Mouse (Mus musculus) MEL (cell line): ENCODE results near the gene Rpl41.
"Not testable (repeated sequence)": the region's sequence is repeated elsewhere in the genome, so short reads cannot be mapped to it uniquely, and the experiment has no call there.

Experiments used
- CTCF ChIP-seq, 3 experiments: IDR thresholded peaks in 2 of 3; conservative IDR thresholded peaks in 1 of 3; 2 replicates each; pipeline ENCODE4 v1.5.1; 2011 to 2012; ENCODE audit warnings: low read length in 3 of 3, low read depth in 2 of 3, mild to moderate bottlenecking in 2 of 3, improper control_type of control experiment in 1 of 3, inconsistent platforms in 1 of 3, mixed read lengths in 1 of 3, moderate library complexity in 1 of 3; ENCODE audit not compliant: control insufficient read depth in 1 of 3, insufficient read depth in 1 of 3, poor library complexity in 1 of 3, severe bottlenecking in 1 of 3
- POLR2A ChIP-seq, 2 experiments: IDR thresholded peaks; 2 replicates each; pipeline ENCODE4 v1.6.1; 2011 to 2012; ENCODE audit warnings: low read length in 2 of 2, mild to moderate bottlenecking in 2 of 2, control low read depth in 1 of 2, improper control_type of control experiment in 1 of 2, low read depth in 1 of 2, moderate library complexity in 1 of 2; ENCODE audit not compliant: control insufficient read depth in 1 of 2, insufficient read depth in 1 of 2, poor library complexity in 1 of 2
- POLR2AphosphoS2 ChIP-seq: IDR thresholded peaks from 2 replicates; pipeline ENCODE4 v1.6.1; 2011; ENCODE audit warnings: low read length, improper control_type of control experiment
- POLR2AphosphoS5 ChIP-seq: IDR thresholded peaks from 2 replicates; pipeline ENCODE4 v1.6.1; 2012; ENCODE audit warnings: low read depth, borderline replicate concordance, mild to moderate bottlenecking, inconsistent platforms, low read length, moderate library complexity, mixed read lengths
- TAL1 ChIP-seq: IDR thresholded peaks from 2 replicates; pipeline ENCODE4 v1.6.1; 2012; ENCODE audit warnings: mild to moderate bottlenecking, inconsistent platforms, low read length, moderate library complexity, mixed read lengths

DNA sequence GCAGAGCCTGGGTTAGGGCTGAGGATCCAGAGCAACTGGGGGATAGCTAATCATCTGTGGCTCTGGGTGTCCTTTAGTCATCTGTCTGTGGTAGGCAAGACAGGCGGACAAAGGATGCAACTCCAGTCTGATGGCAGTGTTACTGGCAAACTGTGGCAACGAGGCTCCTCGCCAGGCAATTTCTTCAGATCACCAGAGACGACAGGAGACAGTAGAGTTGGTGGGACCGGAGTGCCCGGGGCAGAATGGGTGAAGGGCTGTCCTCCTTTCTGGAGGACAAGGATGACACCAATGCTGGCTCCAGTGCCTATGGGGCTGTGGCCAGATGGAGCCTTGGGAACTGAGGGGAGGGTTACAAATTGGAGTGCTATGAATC lies 565 bp upstream of the Rpl41 start:
- TF ChIP-seq POLR2A (IDR thresholded peaks at IDR 0.05; ENCODE audit: control insufficient read depth in 1 of 2, insufficient read depth in 1 of 2, low read depth in 1 of 2, low read length in 2 of 2, poor library complexity in 1 of 2); POLR2AphosphoS2; POLR2AphosphoS5; CTCF (IDR thresholded peaks at IDR 0.05 in 2 of 3, conservative IDR thresholded peaks at IDR 0.05 in 1 of 3; ENCODE audit: control insufficient read depth in 1 of 3, insufficient read depth in 1 of 3, low read depth in 2 of 3, low read length in 3 of 3, poor library complexity in 1 of 3, severe bottlenecking in 1 of 3); TAL1: not testable (repeated sequence)
